Mouse (Mus musculus) thymus, postnatal 36 days (tissue): ENCODE measurements at regions not wholly inside any gene's neighbourhood (a gene's known extent, or its start where the extent isn't known, plus 50 kb on each side); places are given as distances from the start of the nearest gene placed in this dataset.

Experiments used
- DNase-seq, 2 experiments: peaks; one replicate each; pipeline ENCODE4 v3.0.0; 2022; ENCODE audit warnings: mixed read lengths in 2 of 2

DNA sequence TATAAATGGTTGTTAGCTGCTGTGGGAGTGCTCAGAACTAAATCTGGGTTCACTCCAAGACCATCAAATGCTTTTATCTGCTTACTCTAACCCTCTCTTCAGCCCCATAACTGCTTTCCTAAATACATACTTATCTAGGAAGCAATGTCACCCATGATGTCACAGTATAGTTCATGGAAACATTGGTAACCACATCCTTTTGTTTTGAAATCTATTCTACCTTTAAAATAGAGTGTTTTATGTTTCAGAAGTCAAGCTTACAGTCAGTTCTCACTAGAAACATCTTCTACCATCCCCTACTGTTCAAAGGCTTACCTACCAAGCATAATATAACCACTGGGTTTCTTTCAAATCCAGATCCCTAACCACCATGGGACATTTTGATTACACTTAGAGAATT, 436.4 kb upstream of the Intu start:
- no peak for DNase-seq

DNA sequence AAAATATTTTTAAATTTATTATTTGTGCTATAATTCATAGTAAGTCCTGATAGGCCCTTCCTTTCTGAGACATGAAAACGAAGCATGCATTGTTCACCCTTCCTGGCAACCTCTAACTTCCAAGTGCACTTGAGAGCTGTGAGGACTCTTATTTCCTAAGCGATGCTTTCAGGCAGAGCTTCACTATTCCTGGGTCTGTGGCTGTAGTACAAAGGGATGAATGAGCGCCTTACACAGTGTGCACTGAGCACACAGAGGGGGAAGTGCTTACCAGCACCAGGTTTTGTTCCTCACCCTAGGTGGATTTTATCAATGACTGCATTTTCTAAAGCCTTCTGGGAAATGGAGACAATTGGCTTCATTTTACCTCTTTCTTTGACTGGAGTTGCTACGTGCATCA, 428.4 kb upstream of the Intu start:
- DNase-seq: no peak

DNA sequence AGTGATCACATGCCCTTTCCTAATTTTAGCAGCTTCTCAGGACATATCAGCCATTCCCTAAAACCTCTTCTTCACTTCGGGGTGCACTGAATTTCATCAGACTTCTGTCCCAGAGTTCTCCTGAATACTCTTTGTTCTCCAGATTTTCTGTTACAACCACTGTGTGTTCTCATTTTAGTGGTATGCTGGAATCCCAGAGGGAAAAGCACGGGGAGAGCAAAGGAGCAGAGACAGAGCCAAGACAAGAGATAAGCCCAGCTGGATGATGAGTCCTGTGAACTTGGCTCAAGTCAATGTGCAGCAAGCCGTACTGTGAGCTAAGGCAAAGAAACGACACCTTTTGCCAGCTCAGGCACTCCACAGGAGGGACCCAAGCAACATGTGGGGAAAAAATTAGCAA, 416.3 kb upstream of the Intu start:
- no peak for DNase-seq

DNA sequence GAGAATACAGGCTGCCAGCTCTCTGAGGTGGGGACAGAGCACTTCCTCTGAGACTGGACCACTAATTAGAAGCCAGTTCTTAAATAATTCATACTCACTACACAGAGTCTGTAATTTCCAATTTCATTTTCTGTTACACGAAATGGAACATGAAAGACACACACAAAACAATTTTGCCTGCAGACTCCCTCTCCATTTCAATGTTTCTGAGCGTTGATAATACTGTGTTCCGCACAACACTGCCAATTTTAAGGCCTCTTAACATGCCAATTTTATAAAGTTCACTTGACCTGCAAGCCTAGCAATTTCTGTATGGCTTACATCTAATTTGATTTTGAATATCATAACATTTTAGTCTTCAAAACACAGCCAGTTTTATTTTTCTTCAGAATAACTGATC, 412.5 kb upstream of the Intu start:
- no peak for DNase-seq

DNA sequence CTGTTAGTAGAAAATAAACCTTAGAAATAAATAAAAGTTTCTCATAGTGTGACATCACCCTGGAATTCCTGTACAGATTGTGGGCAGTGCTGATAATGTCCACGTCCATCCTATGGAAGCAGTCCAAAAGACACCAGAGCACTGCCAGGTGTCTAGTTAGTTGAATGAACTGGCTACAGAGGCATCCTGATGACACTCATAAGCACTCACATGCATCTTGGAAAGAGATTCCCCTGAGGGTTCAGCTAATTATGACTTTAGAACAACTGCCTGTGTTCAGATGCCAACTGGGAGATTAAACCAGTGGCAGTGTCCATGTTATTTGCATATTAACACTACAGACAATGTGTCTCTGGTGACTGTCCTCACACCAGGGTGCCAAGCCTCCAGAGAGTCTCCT, 411.6 kb upstream of the Intu start:
- DNase-seq: no peak

DNA sequence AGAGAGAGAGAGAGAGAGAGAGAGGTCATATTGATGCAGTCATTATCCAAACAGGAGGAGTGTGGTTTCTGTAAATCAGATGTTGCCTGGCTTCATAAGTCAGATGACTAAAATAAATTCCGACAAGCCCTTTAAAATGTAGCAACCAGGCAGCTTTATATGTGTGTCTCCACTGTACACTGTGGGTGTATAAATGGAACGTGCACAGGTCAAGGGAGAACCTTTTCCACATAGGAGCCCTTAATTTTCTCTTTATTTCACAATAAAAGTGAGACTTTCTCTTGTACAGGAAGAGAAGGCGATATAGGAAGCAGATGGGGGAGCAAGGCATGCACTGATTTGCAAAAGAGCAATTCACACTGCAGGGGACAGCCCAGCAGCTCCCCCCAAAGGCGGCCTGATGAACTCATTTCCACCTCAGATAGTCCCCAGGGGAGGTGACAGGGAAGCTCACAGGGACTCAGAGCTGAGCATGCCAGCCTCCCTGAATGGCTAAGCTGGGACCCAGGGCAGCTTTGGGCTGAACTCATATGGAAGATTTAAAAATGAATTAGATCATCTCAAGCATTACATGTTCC, 410.7 kb upstream of the Intu start:
- DNase-seq: no peak

DNA sequence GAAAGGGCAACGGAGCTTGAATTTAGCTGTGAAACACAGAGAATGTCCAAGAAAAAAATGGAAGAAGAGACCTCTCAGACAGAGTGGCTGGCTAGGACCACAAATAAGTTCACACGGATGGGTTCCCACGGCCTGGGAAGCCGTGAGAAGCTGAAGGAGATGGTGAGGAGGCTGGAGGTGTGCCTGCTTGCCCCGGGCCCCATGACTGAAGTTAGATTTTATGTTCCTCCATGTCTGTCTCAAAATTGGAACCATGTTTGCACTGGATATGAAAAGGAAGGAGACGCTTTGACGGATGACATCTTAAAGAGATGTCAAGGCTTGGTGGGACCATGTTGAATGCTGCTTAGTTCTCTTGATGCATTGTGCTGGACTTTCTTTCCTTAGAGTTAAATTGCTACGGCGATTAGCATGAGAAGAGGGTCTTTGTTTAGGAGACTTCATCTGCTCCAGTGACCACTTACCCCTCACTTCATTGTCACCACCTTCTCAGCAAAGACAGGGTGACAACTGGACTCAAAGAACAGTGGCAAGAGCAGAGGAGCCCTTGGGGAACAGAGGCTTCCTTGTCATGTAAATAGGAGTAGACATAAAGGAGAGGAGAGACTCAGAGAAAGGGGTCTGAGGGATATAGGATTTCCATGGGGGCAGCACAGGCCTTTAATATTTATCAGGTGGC, 407.4 kb upstream of the Intu start:
- no peak for DNase-seq

DNA sequence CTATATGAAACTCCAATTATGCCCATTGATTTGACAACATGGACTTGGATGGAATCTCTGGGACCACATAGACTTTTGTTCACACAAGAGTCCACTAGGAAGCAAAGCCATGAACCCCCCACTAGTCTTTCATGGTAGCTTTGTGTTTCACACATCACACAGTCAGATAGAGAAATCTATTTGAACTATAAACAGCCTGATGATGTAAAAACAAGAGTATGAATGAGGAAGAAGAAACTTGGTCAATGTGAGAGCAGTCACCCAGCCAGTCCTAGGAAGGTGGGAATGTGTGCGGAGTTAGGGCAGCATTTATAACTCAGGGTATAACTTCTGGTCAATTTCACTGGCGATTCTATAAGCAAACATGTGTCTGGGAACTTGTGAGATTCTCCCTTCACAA, 404.2 kb upstream of the Intu start:
- DNase-seq: no peak

DNA sequence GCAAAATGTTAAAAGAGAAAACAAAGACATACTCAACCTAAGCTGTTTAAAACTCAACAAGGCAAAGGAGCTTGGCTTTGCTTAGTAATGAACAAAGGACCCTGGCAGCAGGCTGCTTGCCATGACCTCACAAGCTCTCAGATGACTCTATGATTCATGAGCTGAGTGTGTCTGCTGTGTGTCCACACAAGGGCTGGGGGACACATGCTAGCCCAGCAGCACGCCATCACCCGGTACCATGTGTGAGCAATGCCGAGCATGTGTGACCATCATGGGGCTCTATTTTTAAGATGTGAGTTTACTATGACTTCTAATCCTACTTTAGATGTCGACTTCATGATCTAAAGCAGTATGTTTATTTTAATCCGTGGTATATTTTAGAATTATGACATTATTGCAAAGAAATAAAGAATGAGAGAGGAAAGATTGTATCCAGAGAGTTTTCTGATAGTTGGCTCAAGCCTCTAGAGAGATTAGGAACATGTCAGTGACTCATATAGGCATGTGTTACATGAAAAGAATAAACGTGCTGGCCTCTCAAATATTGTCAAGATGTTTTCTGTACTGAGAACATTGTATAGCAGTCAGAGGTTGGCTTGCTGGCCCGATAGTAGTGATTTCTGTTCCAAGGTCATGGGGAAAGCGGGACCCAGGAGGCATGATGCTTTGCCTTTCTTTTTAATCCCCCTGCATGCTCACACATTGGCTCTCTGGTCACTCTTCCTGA, 400.1 kb upstream of the Intu start:
- no peak for DNase-seq

DNA sequence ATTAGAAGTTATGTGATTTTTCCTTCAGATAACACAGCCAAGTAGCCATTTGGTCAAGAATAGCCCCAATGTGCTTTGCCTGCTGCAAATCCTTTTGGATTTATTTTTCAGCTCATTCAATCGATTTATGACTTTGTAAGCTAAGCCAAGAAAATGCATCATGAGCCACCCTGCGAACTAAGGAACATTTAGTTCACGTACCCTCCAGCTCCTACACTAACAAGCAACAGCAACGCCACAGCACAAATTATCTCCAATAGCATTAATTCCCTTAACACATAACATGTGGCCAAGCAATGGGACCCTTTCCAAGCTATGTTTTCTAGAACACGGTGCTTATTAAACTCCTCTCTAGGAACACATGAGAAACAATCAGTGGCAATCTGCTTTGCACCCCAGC, 392.4 kb upstream of the Intu start:
- DNase-seq: no peak

DNA sequence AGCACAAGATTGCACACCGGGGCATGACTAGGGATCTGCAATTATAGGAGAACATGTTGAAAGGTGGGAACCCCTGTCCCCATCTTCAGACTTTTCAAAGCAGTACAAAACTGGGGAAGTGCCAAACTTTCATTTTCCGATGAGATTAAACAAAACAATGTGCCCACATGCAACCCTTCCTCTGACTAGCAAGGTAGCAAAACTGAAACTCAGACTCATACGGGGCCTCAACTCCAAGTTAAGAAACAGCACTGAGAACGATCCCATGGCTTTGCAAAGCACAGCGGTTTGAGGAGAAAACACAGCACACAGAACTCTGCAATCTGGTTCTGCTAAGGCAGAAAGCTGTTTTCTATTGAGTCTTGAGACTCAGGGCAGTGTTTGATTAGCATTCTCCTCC, 388.9 kb upstream of the Intu start:
- DNase-seq: no peak

DNA sequence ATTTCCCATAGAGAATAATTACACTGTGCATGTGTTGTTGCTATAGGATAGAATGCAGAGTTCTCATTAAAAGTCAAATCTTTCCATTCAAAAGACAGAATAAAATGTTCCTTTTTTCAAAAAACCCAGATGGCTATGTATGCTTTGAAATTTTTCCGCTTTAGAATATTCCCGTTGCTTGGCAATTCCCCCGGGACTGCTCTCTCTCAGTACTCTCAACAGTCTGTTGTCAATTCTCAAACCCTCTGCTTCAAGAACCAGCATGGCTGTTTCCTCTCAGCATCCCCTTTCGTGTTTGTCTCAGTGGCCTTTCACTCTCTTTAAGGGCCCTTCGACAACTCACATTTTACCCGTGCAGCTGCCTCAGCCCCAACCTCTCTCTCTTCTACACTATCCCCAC, 372.5 kb upstream of the Intu start:
- DNase-seq: no peak

DNA sequence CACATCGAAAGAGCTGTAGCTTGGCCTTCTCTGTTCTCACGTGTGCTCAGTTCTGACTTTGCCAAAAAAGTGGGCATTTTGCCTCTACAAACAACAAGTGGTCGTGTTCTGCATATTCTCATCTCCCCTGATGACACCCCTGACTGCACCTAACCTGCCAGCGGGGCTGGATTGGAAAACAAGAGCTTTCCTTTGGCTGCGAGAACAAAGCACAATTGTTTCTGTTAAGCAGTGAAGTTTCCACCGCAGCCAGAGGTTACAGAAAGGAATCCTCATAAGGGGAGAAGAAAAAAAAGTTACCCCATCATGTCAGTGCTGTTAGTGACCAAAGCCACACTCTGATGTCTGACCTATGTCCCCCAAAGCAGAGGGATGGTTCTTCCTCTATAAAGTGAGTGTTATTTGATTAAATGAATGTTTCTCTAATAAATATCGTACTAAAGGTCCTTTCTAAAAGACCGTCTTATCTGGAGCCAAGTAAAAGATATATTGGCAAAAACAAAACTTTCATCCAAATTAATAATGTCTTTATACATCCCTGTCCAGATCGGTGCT, 371.4 kb upstream of the Intu start:
- DNase-seq: no peak

DNA sequence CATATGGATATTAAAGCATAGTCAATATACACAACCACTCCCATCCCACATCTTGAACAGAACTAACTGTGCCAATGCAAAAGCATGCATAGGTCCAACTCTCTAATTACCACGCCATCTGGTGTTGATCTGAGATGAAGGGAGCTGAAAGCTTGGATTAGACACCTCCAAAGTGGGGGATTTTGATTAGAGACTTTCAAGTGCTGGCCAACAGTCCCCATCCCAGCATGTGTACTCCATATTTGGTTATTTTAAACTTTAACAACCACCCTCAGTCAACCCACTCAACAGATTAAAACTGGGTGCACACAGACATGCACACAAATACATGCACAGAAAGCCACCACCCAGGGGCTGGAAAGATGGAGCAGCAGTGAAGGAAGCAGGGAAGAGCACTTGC, 366.9 kb upstream of the Intu start:
- no peak for DNase-seq

DNA sequence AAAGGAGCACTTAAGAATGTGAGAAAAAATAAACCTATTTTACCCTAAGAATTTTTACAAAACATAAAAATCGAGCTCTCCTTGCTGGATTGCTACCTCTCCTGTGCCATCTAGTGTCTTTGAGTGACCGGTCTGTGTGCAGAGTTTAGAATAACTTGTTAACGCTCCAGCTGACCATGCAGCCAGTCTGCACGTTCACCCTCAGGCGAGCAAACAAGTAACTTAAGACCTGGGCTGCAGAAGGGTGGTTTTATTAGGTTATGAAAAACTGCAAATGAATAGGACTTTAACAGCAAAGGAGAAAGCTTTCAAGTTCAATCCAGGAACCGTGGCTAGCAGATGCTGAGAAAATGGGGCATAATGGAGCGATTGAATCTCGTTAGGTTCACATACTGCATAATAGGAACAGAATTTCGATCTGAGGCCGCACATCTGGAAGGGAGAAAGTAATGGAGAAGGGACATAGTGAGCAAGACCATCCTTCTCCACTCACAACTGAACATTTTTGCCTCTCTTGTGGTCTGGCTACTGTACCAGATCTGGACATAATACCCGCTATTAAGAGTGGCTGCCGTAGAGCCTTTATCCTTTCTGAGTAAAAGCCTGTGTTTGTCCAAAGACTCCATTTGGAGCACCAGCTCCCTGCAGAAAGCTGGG, 363.0 kb upstream of the Intu start:
- DNase-seq: no peak

DNA sequence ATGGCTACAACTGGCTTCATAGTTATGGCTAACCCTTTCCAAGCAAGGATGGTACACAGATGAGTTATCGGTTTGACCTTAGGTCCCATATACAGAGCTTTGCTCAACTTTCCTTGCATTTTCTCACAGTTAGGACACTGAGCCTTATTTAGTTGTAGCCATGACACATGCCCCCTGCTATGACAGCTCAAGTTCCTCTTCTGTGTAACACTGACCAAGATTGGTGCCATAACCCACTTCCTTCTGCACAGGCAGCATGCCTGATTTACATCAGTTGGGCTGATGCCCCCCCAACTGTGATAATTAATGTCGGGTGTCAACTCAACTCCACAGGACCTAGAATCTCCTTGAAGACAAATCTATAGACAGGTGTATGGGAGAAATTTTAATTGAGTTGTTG, 361.5 kb upstream of the Intu start:
- DNase-seq: no peak

DNA sequence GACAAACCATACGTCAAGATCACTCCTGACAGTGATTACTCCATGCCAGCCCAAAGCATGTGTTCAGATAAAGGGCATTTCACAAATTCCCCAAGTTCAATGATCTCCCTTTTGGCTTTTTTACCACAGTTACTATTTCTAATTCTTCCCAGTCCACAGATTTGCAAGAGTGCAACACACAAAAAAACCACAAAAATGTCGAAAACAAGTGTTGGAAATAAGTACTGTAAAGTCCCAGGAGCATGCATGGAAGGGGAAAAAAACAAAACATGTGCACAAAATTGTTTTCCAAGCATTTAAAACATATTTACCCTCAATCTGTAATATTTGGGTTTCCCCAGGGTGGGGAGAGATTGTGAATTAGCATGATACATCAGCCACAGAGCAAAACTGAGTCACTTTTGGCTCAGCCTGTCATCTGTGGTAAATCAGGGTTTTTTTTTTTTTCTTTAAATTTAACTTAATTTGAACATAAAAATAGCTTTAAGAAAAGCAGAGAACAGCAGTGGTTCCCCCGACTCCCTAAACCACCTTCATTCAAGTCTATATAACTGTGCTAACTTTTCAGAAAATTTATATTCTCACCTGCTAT, 351.3 kb upstream of the Intu start:
- no peak for DNase-seq

DNA sequence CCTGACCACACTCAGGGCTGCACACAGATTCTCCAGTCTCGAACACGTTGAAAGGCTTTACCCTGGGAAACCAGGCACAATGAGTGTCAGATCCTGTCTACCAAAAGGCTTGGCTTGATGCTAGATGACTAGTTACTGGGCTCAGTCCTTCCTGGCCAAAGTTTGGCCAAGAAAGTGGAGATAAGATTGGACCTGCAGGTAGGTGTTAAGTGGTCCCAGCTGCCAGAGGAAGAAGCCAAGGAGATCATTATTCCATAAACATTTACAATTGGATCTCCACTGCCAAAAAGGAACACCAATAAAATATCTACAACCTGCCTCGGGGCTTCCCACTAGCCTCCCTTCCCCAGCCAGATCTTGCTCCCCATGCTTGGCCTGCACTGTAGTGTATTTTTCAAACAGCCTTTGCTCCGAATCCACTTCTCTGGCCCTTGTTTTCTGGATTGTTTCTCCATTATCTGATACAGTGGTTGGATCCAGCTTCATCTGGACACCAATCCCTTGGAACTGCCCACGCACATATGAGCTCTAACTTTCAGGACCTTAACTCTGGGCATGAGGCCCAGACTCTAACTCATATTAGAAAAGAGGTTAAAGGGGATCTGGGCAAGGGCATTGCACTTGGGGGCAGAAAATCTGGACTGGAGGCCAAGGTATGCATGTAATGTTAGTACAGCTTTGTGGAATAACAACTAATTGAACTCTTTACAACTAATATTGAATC, 345.3 kb upstream of the Intu start:
- DNase-seq: no peak

DNA sequence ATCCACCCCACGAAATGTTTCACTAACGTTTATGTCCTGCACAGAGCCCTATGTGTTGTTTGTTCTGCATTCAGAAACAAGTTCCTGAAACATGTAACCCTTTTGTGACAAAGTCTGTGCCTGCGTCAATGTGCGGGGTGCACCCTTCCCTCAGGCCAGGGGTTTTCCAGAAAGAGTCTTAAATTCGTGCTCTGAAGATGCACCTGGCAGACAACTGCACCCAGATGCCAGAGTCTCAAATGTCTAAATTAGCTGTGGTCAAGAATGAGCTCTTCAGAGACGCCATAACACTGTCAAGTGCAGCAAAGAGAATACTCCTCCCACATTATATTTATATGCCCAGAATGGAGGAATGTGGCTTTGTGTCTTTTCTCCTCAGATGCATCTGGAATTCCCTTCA, 341.6 kb upstream of the Intu start:
- no peak for DNase-seq

DNA sequence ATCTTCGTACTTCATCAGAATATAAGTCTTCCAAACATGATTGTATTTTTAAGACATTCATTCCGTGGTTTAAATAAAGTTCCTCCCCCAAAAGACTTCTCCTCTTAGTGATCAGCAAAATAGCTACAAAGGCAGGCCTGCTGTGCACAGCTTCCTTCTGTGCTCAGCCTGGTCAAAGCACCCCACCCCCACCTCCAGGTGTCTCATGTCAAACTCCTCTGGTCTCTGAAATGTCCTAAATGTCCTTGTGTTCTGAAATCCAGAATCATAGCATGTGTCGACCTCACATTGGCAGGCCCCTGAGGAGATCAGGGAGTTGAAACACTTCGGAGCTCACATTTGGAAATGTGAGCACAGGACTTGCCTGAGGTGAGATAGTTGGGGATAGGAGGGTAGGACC, 341.1 kb upstream of the Intu start:
- no peak for DNase-seq

DNA sequence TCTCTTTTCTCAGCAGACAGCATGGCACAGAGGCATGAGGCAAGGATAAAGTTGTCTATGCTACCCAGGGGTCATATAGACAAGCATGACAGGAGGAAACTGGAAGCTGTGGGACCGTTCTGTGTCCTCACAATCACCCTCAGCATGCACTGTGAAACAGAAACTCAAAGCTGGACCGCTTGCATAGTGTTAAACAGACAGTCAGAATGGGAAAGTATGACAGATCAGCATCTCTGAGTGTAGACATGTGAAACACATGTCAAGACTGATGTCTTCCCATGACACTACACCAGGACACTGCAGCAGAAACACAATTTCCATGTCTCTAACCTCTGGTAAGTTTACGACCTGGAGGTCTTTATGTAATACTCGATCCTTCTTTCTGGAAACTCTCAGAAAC, 330.9 kb upstream of the Intu start:
- no peak for DNase-seq

DNA sequence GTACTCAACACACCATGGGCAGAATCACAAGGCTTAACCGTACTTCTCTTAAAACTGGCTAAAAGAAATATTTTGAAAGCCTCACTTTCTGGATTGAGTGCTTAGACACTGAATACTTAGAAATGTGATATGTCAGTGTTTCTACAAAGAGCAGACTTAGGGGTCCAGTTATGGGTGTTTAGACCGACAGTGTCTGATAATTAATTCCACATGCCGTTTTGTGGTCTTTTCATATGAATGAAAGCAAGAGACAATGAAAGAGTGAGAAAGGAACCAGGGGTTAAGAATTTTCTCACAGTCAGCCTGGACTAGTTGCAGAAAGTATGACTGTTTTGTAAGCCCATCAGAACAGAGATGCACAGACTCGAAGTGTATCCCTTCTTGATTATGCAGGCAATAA, 324.8 kb upstream of the Intu start:
- no peak for DNase-seq

DNA sequence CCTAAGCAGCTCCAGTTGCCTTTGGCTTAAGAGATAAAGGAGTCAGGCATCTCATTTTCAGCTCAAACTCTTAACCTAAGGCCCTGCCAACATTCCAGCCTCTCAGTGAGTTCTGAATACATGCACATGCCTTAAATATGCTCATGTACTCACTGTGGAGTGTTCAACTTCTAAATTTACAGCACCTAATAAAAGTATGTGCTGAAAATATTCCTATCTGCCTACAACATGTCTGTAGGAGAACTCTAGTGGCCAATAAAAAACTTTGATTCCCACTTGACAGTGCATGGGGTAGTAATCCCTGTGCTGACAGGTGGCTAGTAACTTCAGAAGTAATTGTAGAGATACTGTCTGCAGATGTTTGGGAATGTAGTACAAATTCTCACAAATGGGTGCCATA, 319.3 kb upstream of the Intu start:
- no peak for DNase-seq
